Mouse (Mus musculus) heart, embryonic 15.5 days (tissue): ENCODE measurements around the gene Ccdc141. TPM values are rescaled to one million over a fixed set of nuclear protein-coding genes. Genes with fewer than 3 reads are reported as not detected.

Experiments used
- ATAC-seq: fragments of 200-750 bp; cut with Nextera tagmentation; replicated peaks from 2 replicates; pipeline ENCODE4 v1.8.0; 2017; ENCODE audit warnings: low read depth, moderate TSS enrichment; ENCODE audit not compliant: insufficient number of reproducible peaks, insufficient read depth, low FRiP score
- H3K27ac ChIP-seq: fragments of 300-500 bp; sonication (generic); 2 replicates; pipeline ENCODE4 v1.5.1; 2015; ENCODE audit warnings: mild to moderate bottlenecking, inconsistent platforms
- H3K27me3 ChIP-seq: fragments of 300-500 bp; sonication (generic); 2 replicates; pipeline ENCODE4 v1.6.1; 2015; ENCODE audit warnings: inconsistent platforms
- H3K36me3 ChIP-seq: fragments of 300-500 bp; sonication (generic); 2 replicates; pipeline ENCODE4 v1.6.1; 2015; ENCODE audit warnings: mild to moderate bottlenecking, inconsistent platforms
- H3K4me1 ChIP-seq: fragments of 300-500 bp; sonication (generic); replicated peaks from 2 replicates; pipeline ENCODE4 v1.6.1; 2015; ENCODE audit warnings: inconsistent platforms
- H3K4me2 ChIP-seq: fragments of 300-500 bp; sonication (generic); 2 replicates; pipeline ENCODE4 v1.6.1; 2015; ENCODE audit warnings: inconsistent platforms, mild to moderate bottlenecking, moderate library complexity
- H3K4me3 ChIP-seq: fragments of 300-500 bp; sonication (generic); 2 replicates; pipeline ENCODE4 v1.5.1; 2015; ENCODE audit warnings: mild to moderate bottlenecking, inconsistent platforms
- H3K9ac ChIP-seq: fragments of 300-500 bp; sonication (generic); 2 replicates; pipeline ENCODE4 v1.6.1; 2015; ENCODE audit warnings: mild to moderate bottlenecking, inconsistent platforms
- H3K9me3 ChIP-seq: fragments of 300-500 bp; sonication (generic); replicated peaks from 2 replicates; pipeline ENCODE4 v1.6.1; 2016; ENCODE audit warnings: inconsistent platforms
- WGBS: fragments of 180-500 bp; shearing (Covaris S2); methylation state at CpG from one replicate; pipeline ENCODE4 v1.1.7; 2015; ENCODE audit warnings: mixed read lengths; 5-methylcytosine and 5-hydroxymethylcytosine counted together
- polyA plus RNA-seq: library from polyadenylated mRNA; unstranded; fragments of >200 nt; fragmentation: Nextera tagmentation; extraction: Ambion mirVana; gene quantifications from 2 replicates; pipeline ENCODE4 v1.2.1, GENCODE M21; 2015

Gene Ccdc141
- polyA plus RNA-seq, 1 experiment from 2014 or later, result 175 TPM

- H3K9ac ChIP-seq, result no peak overlapping the region
These were observed 7.1 kb downstream of the Ccdc141 start for GRCm38 (mm10) chr2:77163381-77163780.

GRCm38 (mm10) chr2:77162135-77162534 is 8.3 kb downstream of the Ccdc141 start:
- peaks cover 18% of the 10 kb centered on the region for H3K4me1 ChIP-seq
- no peaks in the 10 kb centered on the region for H3K9me3 ChIP-seq
- 77% methylated on average over 3 of the region's 3 CpGs for WGBS
- H3K4me3 ChIP-seq, result no peak overlapping the region
- no peak for ATAC-seq
- no peak overlapping the region for H3K27ac ChIP-seq
- H3K4me2 ChIP-seq, result no peak overlapping the region
- H3K36me3 ChIP-seq, result peaks cover 18% of the 10 kb centered on the region; the same call in 1 of the 2 replicates
- no peaks in the 10 kb centered on the region for H3K27me3 ChIP-seq
- no peak overlapping the region for H3K9ac ChIP-seq

More at GRCm38 (mm10) chr2:77163381-77163780, 7.1 kb downstream of the Ccdc141 start:
- ATAC-seq, result no peak
- WGBS, result 90% methylated on average over 3 of the region's 3 CpGs
- H3K9me3 ChIP-seq, result no peaks in the 10 kb centered on the region
- peaks cover 30% of the 10 kb centered on the region for H3K4me1 ChIP-seq
- H3K36me3 ChIP-seq, result peaks cover 22% of the 10 kb centered on the region; the same call in 1 of the 2 replicates
- no peak overlapping the region for H3K4me2 ChIP-seq
- H3K4me3 ChIP-seq, result no peak overlapping the region
- H3K27ac ChIP-seq, result no peak overlapping the region
- no peaks in the 10 kb centered on the region for H3K27me3 ChIP-seq

GRCm38 (mm10) chr2:77157546-77157945 is 12.9 kb downstream of the Ccdc141 start:
- no peak for ATAC-seq
- Histone ChIP-seq H3K4me3 (no peak overlapping the region), H3K27ac (no peak overlapping the region), H3K27me3 (no peaks in the 10 kb centered on the region), H3K9me3 (no peaks in the 10 kb centered on the region), H3K4me1 (0 out of 2 replicates have a peak, but pooled peaks cover 5% of the 10 kb centered on the region), H3K9ac (no peak overlapping the region), H3K4me2 (no peak overlapping the region), H3K36me3 (peaks cover 25% of the 10 kb centered on the region; the same call in 1 of the 2 replicates)
- WGBS, result 93% methylated on average over 4 of the region's 4 CpGs

- WGBS, result 29% methylated on average over 4 of the region's 4 CpGs
- peaks cover 6% of the 10 kb centered on the region; the same call in 1 of the 2 replicates for H3K36me3 ChIP-seq
- no peak for ATAC-seq
- no peaks in the 10 kb centered on the region for H3K9me3 ChIP-seq
- H3K4me3 ChIP-seq, result no peak overlapping the region
- H3K27ac ChIP-seq, result no peak overlapping the region
- H3K27me3 ChIP-seq, result no peaks in the 10 kb centered on the region
- H3K4me2 ChIP-seq, result no peak overlapping the region
- H3K4me1 ChIP-seq, result peaks cover 15% of the 10 kb centered on the region; the same call in 1 of the 2 replicates
- no peak overlapping the region for H3K9ac ChIP-seq
These were observed 16.4 kb downstream of the Ccdc141 start for GRCm38 (mm10) chr2:77154080-77154479.

- ATAC-seq, result no peak
- Histone ChIP-seq H3K4me1 (peaks cover 27% of the 10 kb centered on the region), H3K27me3 (no peaks in the 10 kb centered on the region), H3K4me2 (no peak overlapping the region), H3K4me3 (no peak overlapping the region), H3K9ac (no peak overlapping the region), H3K9me3 (no peaks in the 10 kb centered on the region), H3K36me3 (peaks cover under 1% of the 10 kb centered on the region; the same call in 1 of the 2 replicates), H3K27ac (no peak overlapping the region)
- 88% methylated on average over 8 of the region's 8 CpGs for WGBS
These were observed 19.2 kb downstream of the Ccdc141 start for GRCm38 (mm10) chr2:77151255-77151654.

- no peak for ATAC-seq
- no peak overlapping the region for H3K4me3 ChIP-seq
- peaks cover 29% of the 10 kb centered on the region for H3K4me1 ChIP-seq
- H3K9me3 ChIP-seq, result no peaks in the 10 kb centered on the region
- H3K9ac ChIP-seq, result no peak overlapping the region
- H3K4me2 ChIP-seq, result no peak overlapping the region
- H3K27ac ChIP-seq, result no peak overlapping the region
- H3K27me3 ChIP-seq, result no peaks in the 10 kb centered on the region
- no peaks in the 10 kb centered on the region for H3K36me3 ChIP-seq
- WGBS, result 69% methylated on average over 2 of the region's 2 CpGs
These were observed 20.9 kb downstream of the Ccdc141 start for GRCm38 (mm10) chr2:77149576-77149975.

GRCm38 (mm10) chr2:77148215-77148614 is 22.2 kb downstream of the Ccdc141 start:
- no peak overlapping the region for H3K4me2 ChIP-seq
- ATAC-seq, result no peak
- peaks cover 31% of the 10 kb centered on the region for H3K4me1 ChIP-seq
- H3K36me3 ChIP-seq, result no peaks in the 10 kb centered on the region
- H3K27ac ChIP-seq, result no peak overlapping the region
- no peaks in the 10 kb centered on the region for H3K9me3 ChIP-seq
- no peaks in the 10 kb centered on the region for H3K27me3 ChIP-seq
- H3K9ac ChIP-seq, result no peak overlapping the region
- no peak overlapping the region for H3K4me3 ChIP-seq
- 41% methylated on average over 4 of the region's 4 CpGs for WGBS

GRCm38 (mm10) chr2:77146968-77147367 is 23.5 kb downstream of the Ccdc141 start:
- no peak overlapping the region for H3K4me3 ChIP-seq
- no peak for ATAC-seq
- H3K9ac ChIP-seq, result no peak overlapping the region
- no peaks in the 10 kb centered on the region for H3K27me3 ChIP-seq
- WGBS, result 72% methylated on average over 2 of the region's 2 CpGs
- H3K4me2 ChIP-seq, result no peak overlapping the region
- no peak overlapping the region for H3K27ac ChIP-seq
- H3K9me3 ChIP-seq, result no peaks in the 10 kb centered on the region
- peaks cover 27% of the 10 kb centered on the region for H3K4me1 ChIP-seq
- no peaks in the 10 kb centered on the region for H3K36me3 ChIP-seq

GRCm38 (mm10) chr2:77146291-77146690 is 24.1 kb downstream of the Ccdc141 start:
- no peak overlapping the region for H3K27ac ChIP-seq
- ATAC-seq, result no peak
- H3K9me3 ChIP-seq, result no peaks in the 10 kb centered on the region
- H3K4me1 ChIP-seq, result peaks cover 27% of the 10 kb centered on the region
- no peak overlapping the region for H3K4me3 ChIP-seq
- no peak overlapping the region for H3K4me2 ChIP-seq
- H3K9ac ChIP-seq, result no peak overlapping the region
- H3K36me3 ChIP-seq, result no peaks in the 10 kb centered on the region
- H3K27me3 ChIP-seq, result no peaks in the 10 kb centered on the region
- WGBS, result 60% methylated on average over 3 of the region's 3 CpGs

GRCm38 (mm10) chr2:77143536-77143935 is 26.9 kb downstream of the Ccdc141 start:
- 80% methylated on average over 6 of the region's 6 CpGs for WGBS
- H3K4me1 ChIP-seq, result peaks cover 20% of the 10 kb centered on the region
- no peak overlapping the region for H3K27ac ChIP-seq
- H3K9me3 ChIP-seq, result no peaks in the 10 kb centered on the region
- H3K27me3 ChIP-seq, result no peaks in the 10 kb centered on the region
- no peaks in the 10 kb centered on the region for H3K36me3 ChIP-seq
- no peak overlapping the region for H3K4me2 ChIP-seq
- H3K4me3 ChIP-seq, result no peak overlapping the region
- ATAC-seq, result no peak
- no peak overlapping the region for H3K9ac ChIP-seq

GRCm38 (mm10) chr2:77138879-77139278 is 31.6 kb downstream of the Ccdc141 start:
- Histone ChIP-seq H3K36me3 (no peaks in the 10 kb centered on the region), H3K4me1 (peaks cover 18% of the 10 kb centered on the region), H3K27me3 (no peaks in the 10 kb centered on the region), H3K27ac (no peak overlapping the region), H3K9me3 (no peaks in the 10 kb centered on the region), H3K4me2 (no peak overlapping the region), H3K4me3 (no peak overlapping the region), H3K9ac (no peak overlapping the region)
- ATAC-seq, result no peak
- 62% methylated on average over 6 of the region's 6 CpGs for WGBS

GRCm38 (mm10) chr2:77134906-77135305 is 35.5 kb downstream of the Ccdc141 start:
- H3K27ac ChIP-seq, result no peak overlapping the region
- no peak for ATAC-seq
- H3K9ac ChIP-seq, result no peak overlapping the region
- no peak overlapping the region for H3K4me2 ChIP-seq
- no peaks in the 10 kb centered on the region for H3K27me3 ChIP-seq
- WGBS, result 14% methylated on average over 1 of the region's 1 CpGs
- no peak overlapping the region for H3K4me3 ChIP-seq
- 0 out of 2 replicates have a peak, but pooled peaks cover 4% of the 10 kb centered on the region for H3K36me3 ChIP-seq
- peaks cover 35% of the 10 kb centered on the region for H3K4me1 ChIP-seq
- no peaks in the 10 kb centered on the region for H3K9me3 ChIP-seq
